In the genomic region with DNA sequence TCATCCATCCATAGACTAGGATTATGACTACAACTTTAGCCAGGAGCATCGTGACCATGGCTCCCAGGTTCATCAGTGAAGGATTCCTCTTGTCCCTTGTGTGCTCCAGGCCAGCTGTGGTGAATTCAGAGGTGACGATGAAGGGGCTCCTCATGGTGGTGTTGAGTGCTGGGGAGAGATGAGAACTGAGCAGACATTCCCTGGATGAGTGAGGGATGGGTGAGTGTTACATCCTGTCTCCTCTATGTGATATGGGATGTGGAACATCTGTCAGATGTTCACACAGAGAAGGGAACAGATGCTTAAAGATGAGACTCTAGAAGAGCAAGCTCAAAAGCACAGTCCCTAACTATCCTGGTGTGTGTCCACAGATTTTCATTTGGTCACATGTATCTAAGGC, we compare ENCODE assay signal across 13 mouse cellular contexts. TPM values are rescaled to one million over a fixed set of nuclear protein-coding genes. Genes with fewer than 3 reads are reported as not detected.
"Had no signal": no experiment of that assay in that cellular context is flagged by ENCODE, and none has a peak within 500 bp of the region (broad histone marks: within the 10 kb centered on the region; RNA-seq: fewer than 3 reads in every experiment).

No protein-coding gene starts in this region.

RNA-seq across cellular contexts. Expression of a gene that starts 3.0 kb away (rescaled TPM):
- polyA plus RNA-seq: hindbrain, embryonic 11.5 days; hindbrain, embryonic 12.5 days; hindbrain, embryonic 13.5 days; hindbrain, embryonic 14.5 days; hindbrain, embryonic 15.5 days; hindbrain, embryonic 16.5 days; hindbrain, postnatal 0 days; inflammation-experienced regulatory T-cells, adult 6 months had no signal

RNA-seq across cellular contexts. Expression of a gene that starts 10.7 kb away (rescaled TPM):
- polyA plus RNA-seq: hindbrain, embryonic 10.5 days; hindbrain, embryonic 11.5 days; hindbrain, embryonic 12.5 days; hindbrain, embryonic 13.5 days; hindbrain, embryonic 14.5 days; hindbrain, embryonic 15.5 days; hindbrain, embryonic 16.5 days; hindbrain, postnatal 0 days had no signal

RNA-seq across cellular contexts. Expression of a gene that starts 52.8 kb away (rescaled TPM):
- polyA plus RNA-seq: heart, embryonic 13.5 days; heart, embryonic 14.5 days; heart, embryonic 15.5 days; hindbrain, embryonic 10.5 days; hindbrain, embryonic 11.5 days; hindbrain, embryonic 12.5 days; hindbrain, embryonic 13.5 days; hindbrain, embryonic 14.5 days; hindbrain, embryonic 15.5 days; hindbrain, embryonic 16.5 days; inflammation-experienced regulatory T-cells, adult 6 months; kidney, embryonic 14.5 days had no signal
